Mouse (Mus musculus): ENCODE measurements around the gene Pax7.

Gene Pax7

GRCm38 (mm10) chr4:139689627-139690269 is 143.6 kb downstream of the Pax7 start:
- DNase-seq (ENCODE audit: low spot score in 2 of 2), result no peak

GRCm38 (mm10) chr4:139688058-139688457 is 145.3 kb downstream of the Pax7 start:
- DNase-seq (ENCODE audit: low spot score in 2 of 2), result no peak
